Mouse (Mus musculus) bone marrow, adult 2 months (tissue): ENCODE results near the gene Sipa1l3. TPM values are rescaled to one million over a fixed set of nuclear protein-coding genes. Genes with fewer than 3 reads are reported as not detected.

ENCODE experiments used
- H3K27ac ChIP-seq: fragments of 200-500 bp; 2 replicates; pipeline ENCODE4 v1.5.1; 2012; ENCODE audit warnings: low read depth, mild to moderate bottlenecking, control low read depth, inconsistent platforms, low read length; ENCODE audit not compliant: control insufficient read depth, poor library complexity, insufficient read depth
- H3K4me1 ChIP-seq: fragments of 200-500 bp; 2 replicates; pipeline ENCODE4 v1.6.1; 2011; ENCODE audit warnings: low read length; ENCODE audit not compliant: control insufficient read depth, insufficient read depth
- H3K4me3 ChIP-seq: fragments of 200-500 bp; replicated peaks from 2 replicates; pipeline ENCODE3; 2011; ENCODE audit warnings: mild to moderate bottlenecking, low read depth, low read length, control low read depth; ENCODE audit not compliant: control insufficient read depth
- CTCF ChIP-seq: fragments of 200-500 bp; IDR thresholded peaks from 2 replicates; pipeline ENCODE4 v1.5.1; 2011; ENCODE audit warnings: low read length, control low read depth; ENCODE audit not compliant: control insufficient read depth, insufficient read depth
- POLR2A ChIP-seq: fragments of 200-500 bp; IDR thresholded peaks from 2 replicates; pipeline ENCODE4 v1.6.1; 2011; ENCODE audit warnings: low read depth, mild to moderate bottlenecking, control low read depth, low read length, borderline replicate concordance; ENCODE audit not compliant: control insufficient read depth
- WGBS: fragments of 180-500 bp; shearing (Covaris S2); methylation state at CpG from one replicate; pipeline ENCODE4 v1.1.7; 2018; 5-methylcytosine and 5-hydroxymethylcytosine counted together
- polyA plus RNA-seq: library from polyadenylated mRNA; stranded (reverse); fragments of >200 nt; gene quantifications from 2 replicates; pipeline ENCODE4 v1.2.4, GENCODE M21; 2011; ENCODE audit warnings: low replicate concordance; ENCODE audit not compliant: missing spikeins, insufficient read depth, insufficient read length

Sipa1l3 gene
- 11.9 and 16.8 TPM in 2 replicates for polyA plus RNA-seq

GRCm38 (mm10) chr7:29518421-29519210, at the start of gene Sipa1l3:
Gene Sipa1l3, minus strand, starts transcription at chr7:29518641.
- Histone ChIP-seq H3K4me3 (peak within 1 kb of the TSS; percentile 95), H3K27ac (peak within 1 kb of the TSS; percentile 15; the same call in 1 of the 2 replicates), H3K4me1 (no peaks in the 10 kb centered on the region; the same call in 1 of the 2 replicates)
- no peak for TF ChIP-seq CTCF
- TF ChIP-seq POLR2A: peak; percentile 39; the same call in 1 of the 2 replicates
- under 1% methylated on average over 88 of the region's 88 CpGs for WGBS

- no peak overlapping the region for H3K27ac ChIP-seq
- no peaks in the 10 kb centered on the region for H3K4me1 ChIP-seq
- WGBS: 88% methylated on average over 10 of the region's 10 CpGs
- no peak overlapping the region for H3K4me3 ChIP-seq
- TF ChIP-seq CTCF: no peak
- no peak for TF ChIP-seq POLR2A
These were observed 44.6 kb upstream of the Sipa1l3 start for GRCm38 (mm10) chr7:29563006-29563405.

- TF ChIP-seq POLR2A: no peak
- no peak for TF ChIP-seq CTCF
- Histone ChIP-seq H3K4me1 (no peaks in the 10 kb centered on the region), H3K4me3 (no peak overlapping the region), H3K27ac (no peak overlapping the region)
- 67% methylated on average over 9 of the region's 9 CpGs for WGBS
These were observed 42.6 kb upstream of the Sipa1l3 start for GRCm38 (mm10) chr7:29561046-29561445.

GRCm38 (mm10) chr7:29559290-29559689, 40.8 kb upstream of the Sipa1l3 start:
- H3K4me1 ChIP-seq: no peaks in the 10 kb centered on the region
- no peak overlapping the region for H3K27ac ChIP-seq
- 66% methylated on average over 4 of the region's 4 CpGs for WGBS
- TF ChIP-seq POLR2A (no peak), CTCF (peak; percentile 37; the same call in 1 of the 2 replicates)
- no peak overlapping the region for H3K4me3 ChIP-seq

GRCm38 (mm10) chr7:29558744-29559143, 40.3 kb upstream of the Sipa1l3 start:
- no peaks in the 10 kb centered on the region for H3K4me1 ChIP-seq
- 53% methylated on average over 1 of the region's 1 CpGs for WGBS
- H3K27ac ChIP-seq: no peak overlapping the region
- no peak for TF ChIP-seq CTCF
- TF ChIP-seq POLR2A: no peak
- no peak overlapping the region for H3K4me3 ChIP-seq

GRCm38 (mm10) chr7:29556283-29556682, 37.8 kb upstream of the Sipa1l3 start:
- no peaks in the 10 kb centered on the region for H3K4me1 ChIP-seq
- no peak for TF ChIP-seq POLR2A
- no peak for TF ChIP-seq CTCF
- 64% methylated on average over 4 of the region's 4 CpGs for WGBS
- H3K4me3 ChIP-seq: no peak overlapping the region
- no peak overlapping the region for H3K27ac ChIP-seq

- H3K4me1 ChIP-seq: no peaks in the 10 kb centered on the region
These were observed 37.1 kb upstream of the Sipa1l3 start for GRCm38 (mm10) chr7:29555521-29555920.

GRCm38 (mm10) chr7:29555051-29555450, 36.6 kb upstream of the Sipa1l3 start:
- 82% methylated on average over 13 of the region's 13 CpGs for WGBS
- no peak overlapping the region for H3K4me3 ChIP-seq
- TF ChIP-seq CTCF (no peak), POLR2A (no peak)
- H3K27ac ChIP-seq: no peak overlapping the region
- no peaks in the 10 kb centered on the region for H3K4me1 ChIP-seq

More at GRCm38 (mm10) chr7:29555521-29555920, 37.1 kb upstream of the Sipa1l3 start:
- TF ChIP-seq CTCF (no peak), POLR2A (no peak)
- no peak overlapping the region for H3K4me3 ChIP-seq
- 58% methylated on average over 5 of the region's 5 CpGs for WGBS
- no peak overlapping the region for H3K27ac ChIP-seq

- Histone ChIP-seq H3K27ac (no peak overlapping the region), H3K4me3 (no peak overlapping the region), H3K4me1 (no peaks in the 10 kb centered on the region)
- WGBS: 58% methylated on average over 3 of the region's 3 CpGs
- TF ChIP-seq CTCF (no peak), POLR2A (no peak)
These were observed 32.2 kb upstream of the Sipa1l3 start for GRCm38 (mm10) chr7:29550691-29551090.
